Mouse (Mus musculus): Measurements from ENCODE around the gene Wdr63. TPM values are rescaled to one million over a fixed set of nuclear protein-coding genes. Genes with fewer than 3 reads are reported as not detected.
A peak's percentile ranks its signal among the peaks of the same experiment; 100 is the strongest.

The Wdr63 gene
- total RNA-seq (2021) (not detected), polyA plus RNA-seq (2012; rRNA removed) (0.53 TPM in 1 of 2 replicates, not detected in the other)
- long read RNA-seq = 0 reads

- Histone ChIP-seq H3K27ac (no peak within 1 kb of the TSS), H3K9ac (ENCODE audit: low read depth, low read length) (0 out of 2 replicates have a peak within 1 kb of the TSS, but pooled peaks have one; percentile 12), H3K27me3 (ENCODE audit: control insufficient read depth, insufficient read depth, low read length) (no peaks in the 10 kb centered on the region), H3K4me1 (ENCODE audit: control insufficient read depth, insufficient read depth, low read length) (peaks cover 5% of the 10 kb centered on the region), H3K4me3 (peak within 1 kb of the TSS; percentile 43), H3K36me3 (ENCODE audit: control insufficient read depth, insufficient read depth, low read length) (no peaks in the 10 kb centered on the region), H3K79me2 (replicated peaks; ENCODE audit: control insufficient read depth, insufficient read depth, low read length) (no peaks in the 10 kb centered on the region)
- DNase-seq = peak in 1 of 2 experiments; percentile 37
- intact Hi-C loops (cut with DNase I) = loop anchor here (5.0 kb wide), 1 partner anchor 69 kb away; no protein-coding TSS in a partner anchor
- TF ChIP-seq CTCF (IDR thresholded peaks at IDR 0.05) (no peak), EP300 (IDR thresholded peaks at IDR 0.05; ENCODE audit: insufficient read depth, low read depth, low read length) (no peak), POLR2A (IDR thresholded peaks at IDR 0.05; ENCODE audit: insufficient read depth, low read depth, low read length) (no peak)
- 17% methylated on average over 18 of the region's 18 CpGs for WGBS
These were observed at the start of gene Wdr63 for GRCm38 (mm10) chr3:146107921-146108571. TSS of gene Wdr63 (minus strand) at chr3:146108130.

DNA sequence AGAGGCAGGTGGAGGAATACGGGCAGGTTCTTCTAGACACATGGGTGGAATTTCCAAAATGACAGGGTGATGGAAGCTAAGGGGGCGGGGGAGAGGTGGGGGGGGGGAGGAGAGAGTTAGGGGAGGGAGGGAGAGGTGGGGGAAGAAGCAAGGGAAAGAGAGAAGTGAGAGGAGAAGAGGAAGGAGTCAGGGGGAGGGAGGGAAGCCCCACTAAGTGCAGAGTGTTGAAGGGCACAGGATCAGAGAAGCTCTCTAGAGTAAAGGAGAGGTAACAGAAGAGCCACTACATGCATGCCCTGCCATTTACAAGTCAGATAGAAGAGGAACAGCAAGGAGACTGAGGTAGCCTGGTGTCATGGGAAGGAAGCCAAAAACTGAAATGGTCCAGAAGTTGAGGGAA, 48.9 kb upstream of the Wdr63 start:
- H3K27ac ChIP-seq = no peak overlapping the region
- no peak overlapping the region for H3K9ac ChIP-seq (ENCODE audit: low read depth, low read length)
- H3K36me3 ChIP-seq (ENCODE audit: control insufficient read depth, insufficient read depth, low read length) = no peaks in the 10 kb centered on the region
- DNase-seq = no peak
- TF ChIP-seq EP300 (IDR thresholded peaks at IDR 0.05; ENCODE audit: insufficient read depth, low read depth, low read length) = no peak
- intact Hi-C loops (cut with DNase I) = no loop called here
- no peak overlapping the region for H3K4me3 ChIP-seq
- H3K79me2 ChIP-seq (replicated peaks; ENCODE audit: control insufficient read depth, insufficient read depth, low read length) = no peaks in the 10 kb centered on the region
- H3K4me1 ChIP-seq (ENCODE audit: control insufficient read depth, insufficient read depth, low read length) = no peaks in the 10 kb centered on the region
- H3K27me3 ChIP-seq (ENCODE audit: control insufficient read depth, insufficient read depth, low read length) = no peaks in the 10 kb centered on the region
- 89% methylated on average over 2 of the region's 2 CpGs for WGBS

DNA sequence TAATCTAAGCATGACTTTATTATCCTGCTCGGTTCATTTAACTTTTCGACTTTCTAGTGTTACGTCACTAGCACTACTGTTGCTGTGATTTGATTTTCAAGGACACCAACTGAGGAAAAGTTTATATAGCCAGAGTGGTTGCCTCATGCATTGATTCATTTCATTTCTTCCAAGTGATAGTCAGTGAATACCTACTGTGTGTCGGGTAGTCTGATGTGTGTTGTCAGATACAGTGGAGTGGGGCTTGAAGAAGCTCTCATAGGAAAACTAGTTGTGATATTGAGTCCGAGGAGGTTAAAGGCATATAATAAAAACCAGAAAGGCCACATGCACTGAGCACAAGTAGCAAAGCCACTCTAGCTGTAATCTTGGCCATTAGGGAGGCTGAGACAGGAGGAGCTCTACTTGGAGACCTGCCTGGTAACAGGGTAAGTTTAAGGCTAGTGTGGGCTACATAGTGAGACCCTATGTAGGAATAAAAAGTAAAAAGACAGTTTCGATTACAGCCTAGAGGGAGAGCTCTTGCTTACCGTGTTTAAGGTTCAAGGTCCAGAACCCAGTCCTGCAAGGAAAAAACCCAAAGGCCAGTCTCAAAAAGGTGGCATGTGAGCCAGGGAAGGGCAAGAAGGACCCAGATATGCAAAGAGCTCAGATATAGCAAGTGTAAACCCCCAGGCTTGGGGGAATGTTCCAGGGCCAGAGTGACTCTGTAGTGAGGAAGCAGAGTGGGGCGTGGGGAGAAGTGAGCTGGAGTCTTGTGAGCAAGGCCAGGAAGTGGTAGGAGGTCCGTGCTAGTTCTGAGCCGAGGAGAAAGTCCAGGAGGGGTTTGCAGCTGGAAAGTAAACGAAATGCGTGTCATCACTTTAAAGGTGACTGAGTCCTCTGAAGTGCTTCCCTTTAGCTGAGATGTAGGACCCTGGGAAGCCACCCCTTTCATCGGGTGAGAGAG, 48.0 kb upstream of the Wdr63 start:
- Histone ChIP-seq H3K27me3 (ENCODE audit: control insufficient read depth, insufficient read depth, low read length) (no peaks in the 10 kb centered on the region), H3K9ac (ENCODE audit: low read depth, low read length) (no peak overlapping the region), H3K4me3 (no peak overlapping the region), H3K27ac (no peak overlapping the region), H3K79me2 (replicated peaks; ENCODE audit: control insufficient read depth, insufficient read depth, low read length) (no peaks in the 10 kb centered on the region), H3K36me3 (ENCODE audit: control insufficient read depth, insufficient read depth, low read length) (no peaks in the 10 kb centered on the region), H3K4me1 (ENCODE audit: control insufficient read depth, insufficient read depth, low read length) (no peaks in the 10 kb centered on the region)
- no peak for DNase-seq
- WGBS = 71% methylated on average over 13 of the region's 13 CpGs
- intact Hi-C loops (cut with DNase I) = no loop called here
- TF ChIP-seq POLR2A (IDR thresholded peaks at IDR 0.05; ENCODE audit: insufficient read depth, low read depth, low read length) (no peak), CTCF (IDR thresholded peaks at IDR 0.05) (no peak), EP300 (IDR thresholded peaks at IDR 0.05; ENCODE audit: insufficient read depth, low read depth, low read length) (no peak)

GRCm38 (mm10) chr3:146153862-146154611, 46.1 kb upstream of the Wdr63 start:
- Histone ChIP-seq H3K4me3 (no peak overlapping the region), H3K27ac (no peak overlapping the region), H3K9ac (ENCODE audit: low read depth, low read length) (no peak overlapping the region), H3K27me3 (ENCODE audit: control insufficient read depth, insufficient read depth, low read length) (no peaks in the 10 kb centered on the region), H3K36me3 (ENCODE audit: control insufficient read depth, insufficient read depth, low read length) (no peaks in the 10 kb centered on the region), H3K79me2 (replicated peaks; ENCODE audit: control insufficient read depth, insufficient read depth, low read length) (no peaks in the 10 kb centered on the region), H3K4me1 (ENCODE audit: control insufficient read depth, insufficient read depth, low read length) (no peaks in the 10 kb centered on the region)
- TF ChIP-seq POLR2A (IDR thresholded peaks at IDR 0.05; ENCODE audit: insufficient read depth, low read depth, low read length) = no peak
- no peak for TF ChIP-seq EP300 (IDR thresholded peaks at IDR 0.05; ENCODE audit: insufficient read depth, low read depth, low read length)
- no peak for TF ChIP-seq CTCF (IDR thresholded peaks at IDR 0.05)
- 25% methylated on average over 11 of the region's 12 CpGs for WGBS
- intact Hi-C loops (cut with DNase I) = no loop called here
- peak in 1 of 2 experiments; percentile 31 for DNase-seq

DNA sequence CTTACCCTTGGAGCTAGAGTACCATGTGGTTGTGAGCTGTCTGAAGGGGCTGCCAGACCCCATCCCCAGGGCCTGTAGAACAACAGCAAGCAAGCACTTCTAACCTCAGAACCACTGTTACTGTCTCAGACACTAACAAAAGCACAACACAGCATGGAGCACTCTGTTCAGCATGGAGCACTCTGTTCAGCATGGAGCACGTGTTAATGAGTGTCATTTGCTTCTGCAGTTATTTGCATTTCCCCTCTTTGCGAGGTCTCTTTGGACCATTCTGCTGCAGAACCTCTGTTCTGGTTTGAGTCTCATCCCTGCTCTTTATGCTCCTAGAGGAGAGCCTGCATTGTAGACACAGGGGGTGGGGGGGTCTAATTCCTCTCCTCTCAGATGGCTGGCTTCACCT, 45.0 kb upstream of the Wdr63 start:
- intact Hi-C loops (cut with DNase I) = no loop called here
- WGBS = 91% methylated on average over 2 of the region's 2 CpGs
- H3K27ac ChIP-seq = no peak overlapping the region

More for the DNA sequence above, 45.0 kb upstream of the Wdr63 start:
- TF ChIP-seq EP300 (IDR thresholded peaks at IDR 0.05; ENCODE audit: insufficient read depth, low read depth, low read length) = no peak
- no peak for TF ChIP-seq POLR2A (IDR thresholded peaks at IDR 0.05; ENCODE audit: insufficient read depth, low read depth, low read length)
- TF ChIP-seq CTCF (IDR thresholded peaks at IDR 0.05) = no peak
- no peak overlapping the region for H3K4me3 ChIP-seq
- no peak overlapping the region for H3K9ac ChIP-seq (ENCODE audit: low read depth, low read length)
- H3K36me3 ChIP-seq (ENCODE audit: control insufficient read depth, insufficient read depth, low read length) = no peaks in the 10 kb centered on the region
- DNase-seq = no peak
- no peaks in the 10 kb centered on the region for H3K27me3 ChIP-seq (ENCODE audit: control insufficient read depth, insufficient read depth, low read length)
- H3K4me1 ChIP-seq (ENCODE audit: control insufficient read depth, insufficient read depth, low read length) = no peaks in the 10 kb centered on the region
- no peaks in the 10 kb centered on the region for H3K79me2 ChIP-seq (replicated peaks; ENCODE audit: control insufficient read depth, insufficient read depth, low read length)

Measured in heart, adult 2 months (tissue).